Mouse (Mus musculus) thymus, postnatal 4 days (tissue): ENCODE data around the gene Tmem247.
A peak's percentile ranks its signal among the peaks of the same experiment; 100 is the strongest.

Experiments used
- DNase-seq: peaks from one replicate; pipeline ENCODE4 v3.0.0; 2021

Tmem247 gene

GRCm38 (mm10) chr17:86964502-86964901 is 47.4 kb downstream of the Tmem247 start:
- DNase-seq: no peak

- no peak for DNase-seq
Observed at GRCm38 (mm10) chr17:86965121-86965520, 48.0 kb downstream of the Tmem247 start.

- no peak for DNase-seq
Observed at GRCm38 (mm10) chr17:86966040-86966439, 48.9 kb downstream of the Tmem247 start.

GRCm38 (mm10) chr17:86967048-86967447 is 49.9 kb downstream of the Tmem247 start:
- no peak for DNase-seq

GRCm38 (mm10) chr17:86967536-86968525 is 50.7 kb downstream of the Tmem247 start:
- peak; percentile 65 for DNase-seq

GRCm38 (mm10) chr17:86968581-86968980 is 51.4 kb downstream of the Tmem247 start:
- DNase-seq: peak; percentile 40

- peak; percentile 65 for DNase-seq
Observed at GRCm38 (mm10) chr17:86969582-86969981, 52.4 kb downstream of the Tmem247 start.

GRCm38 (mm10) chr17:86970026-86970750 is 53.0 kb downstream of the Tmem247 start:
- peak; percentile 51 for DNase-seq

GRCm38 (mm10) chr17:86971036-86971435 is 53.9 kb downstream of the Tmem247 start:
- peak; percentile 50 for DNase-seq

GRCm38 (mm10) chr17:86971860-86972259 is 54.7 kb downstream of the Tmem247 start:
- no peak for DNase-seq
